Mouse (Mus musculus) brown adipose tissue, adult 24 weeks (tissue): ENCODE data around the gene Wdr43. TPM values are rescaled to one million over a fixed set of nuclear protein-coding genes. Genes with fewer than 3 reads are reported as not detected.
"Not testable (repeated sequence)": the region's sequence is repeated elsewhere in the genome, so short reads cannot be mapped to it uniquely, and the experiment has no call there.

Experiments used
- H3K27ac ChIP-seq: fragments of 200-500 bp; replicated peaks from 2 replicates; pipeline ENCODE4 v1.5.1; 2012; ENCODE audit warnings: low read depth, mild to moderate bottlenecking, low read length
- H3K4me1 ChIP-seq: fragments of 200-500 bp; 2 replicates; pipeline ENCODE4 v1.6.1; 2012; ENCODE audit warnings: low read length, mixed read lengths; ENCODE audit not compliant: control insufficient read depth, insufficient read depth, insufficient read length
- H3K4me3 ChIP-seq: fragments of 200-500 bp; 2 replicates; pipeline ENCODE4 v1.5.1; 2012; ENCODE audit warnings: low read depth, mild to moderate bottlenecking, low read length, moderate library complexity; ENCODE audit not compliant: insufficient read depth
- polyA plus RNA-seq: library from polyadenylated mRNA; stranded (reverse); fragments of >200 nt; gene quantifications from 2 replicates; pipeline ENCODE4 v1.2.4, GENCODE M21; 2012; ENCODE audit not compliant: missing spikeins, insufficient read depth, insufficient read length

Gene Wdr43
- 11.9 and 16.5 TPM in 2 replicates for polyA plus RNA-seq

- peak within 1 kb of the TSS; percentile 44; the same call in 1 of the 2 replicates for H3K27ac ChIP-seq
Observed at GRCm38 (mm10) chr17:71615638-71616318, at the start of gene Wdr43. Wdr43 (plus strand) TSS chr17:71615895.

GRCm38 (mm10) chr17:71579176-71579705, 36.5 kb upstream of the Wdr43 start:
- H3K4me3 ChIP-seq: no peak overlapping the region
- no peak overlapping the region for H3K27ac ChIP-seq
- no peaks in the 10 kb centered on the region for H3K4me1 ChIP-seq

More at GRCm38 (mm10) chr17:71615638-71616318, at the start of gene Wdr43:
- Histone ChIP-seq H3K4me1 (peaks cover 4% of the 10 kb centered on the region), H3K4me3 (peak within 1 kb of the TSS; percentile 80)

- peak overlapping the region; percentile 80 for H3K4me3 ChIP-seq
- H3K27ac ChIP-seq: peak overlapping the region; percentile 66
- peaks cover 9% of the 10 kb centered on the region; the same call in 1 of the 2 replicates for H3K4me1 ChIP-seq
Observed at GRCm38 (mm10) chr17:71597881-71598658, 17.6 kb upstream of the Wdr43 start.

- H3K27ac ChIP-seq: peak overlapping the region; percentile 81
- peaks cover 9% of the 10 kb centered on the region; the same call in 1 of the 2 replicates for H3K4me1 ChIP-seq
- H3K4me3 ChIP-seq: peak overlapping the region; percentile 80
Observed at GRCm38 (mm10) chr17:71598659-71599554, 16.8 kb upstream of the Wdr43 start.

- Histone ChIP-seq H3K27ac (peak overlapping the region; percentile 44; the same call in 1 of the 2 replicates), H3K4me3 (peak overlapping the region; percentile 80), H3K4me1 (peaks cover 4% of the 10 kb centered on the region)
Observed at GRCm38 (mm10) chr17:71616319-71617032, 781 bp downstream of the Wdr43 start.

GRCm38 (mm10) chr17:71617033-71617362, 1.3 kb downstream of the Wdr43 start:
- Histone ChIP-seq H3K4me3 (peak overlapping the region; percentile 80), H3K4me1 (peaks cover 4% of the 10 kb centered on the region), H3K27ac (no peak overlapping the region)

GRCm38 (mm10) chr17:71617974-71618373, 2.3 kb downstream of the Wdr43 start:
- H3K27ac ChIP-seq: no peak overlapping the region
- peaks cover 4% of the 10 kb centered on the region for H3K4me1 ChIP-seq
- 0 out of 2 replicates have a peak overlapping the region, but pooled peaks have one; percentile 21 for H3K4me3 ChIP-seq

GRCm38 (mm10) chr17:71631806-71632205, 16.1 kb downstream of the Wdr43 start:
- Histone ChIP-seq H3K4me3 (no peak overlapping the region), H3K4me1 (no peaks in the 10 kb centered on the region), H3K27ac (no peak overlapping the region)

GRCm38 (mm10) chr17:71633350-71633749, 17.7 kb downstream of the Wdr43 start:
- Histone ChIP-seq H3K4me1 (no peaks in the 10 kb centered on the region), H3K4me3 (no peak overlapping the region), H3K27ac (no peak overlapping the region)

- Histone ChIP-seq H3K27ac (no peak overlapping the region), H3K4me1 (no peaks in the 10 kb centered on the region), H3K4me3 (no peak overlapping the region)
Observed at GRCm38 (mm10) chr17:71636786-71637185, 21.1 kb downstream of the Wdr43 start.

- Histone ChIP-seq H3K4me3 (no peak overlapping the region), H3K4me1 (no peaks in the 10 kb centered on the region), H3K27ac (no peak overlapping the region)
Observed at GRCm38 (mm10) chr17:71637750-71638265, 22.1 kb downstream of the Wdr43 start.

GRCm38 (mm10) chr17:71639056-71639455, 23.4 kb downstream of the Wdr43 start:
- H3K4me3 ChIP-seq, H3K4me1 ChIP-seq, H3K27ac ChIP-seq: not testable (repeated sequence)

GRCm38 (mm10) chr17:71640421-71641085, 24.9 kb downstream of the Wdr43 start:
- no peak overlapping the region for H3K4me3 ChIP-seq
- no peaks in the 10 kb centered on the region for H3K4me1 ChIP-seq
- no peak overlapping the region for H3K27ac ChIP-seq
